Mouse (Mus musculus): ENCODE results near the gene Chpf.

DNA sequence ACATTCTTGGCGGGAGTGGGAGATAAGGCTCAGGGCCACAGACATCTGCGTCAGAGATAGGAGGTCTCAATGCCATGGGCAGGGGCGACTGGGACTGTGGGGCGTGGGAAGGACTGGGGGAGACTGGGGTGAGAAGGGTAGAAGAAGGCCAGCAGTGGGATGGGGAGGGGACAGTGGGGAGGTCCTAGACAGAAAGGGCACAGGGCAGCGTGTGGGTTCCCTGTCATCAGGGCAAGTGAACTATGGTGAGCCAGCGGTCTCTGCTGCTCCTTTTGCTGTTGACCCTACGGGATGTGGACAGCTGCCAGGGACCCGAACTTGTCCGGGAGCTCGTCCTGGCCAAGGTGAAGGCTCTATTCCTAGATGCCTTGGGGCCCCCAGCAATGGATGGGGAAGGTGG is 27.9 kb upstream of the Chpf start, which contains the start of gene Inha:
- TF ChIP-seq CTCF (IDR thresholded peaks at IDR 0.05; ENCODE audit: low read depth) (no peak), EP300 (optimal IDR thresholded peaks at IDR 0.05) (no peak)

Measured in stomach, postnatal 0 days (tissue).